Mouse (Mus musculus) Patski (cell line): ENCODE data around the gene Focad. TPM values are rescaled to one million over a fixed set of nuclear protein-coding genes. Genes with fewer than 3 reads are reported as not detected.

Experiments
- ATAC-seq: fragments of 100-300 bp; one replicate; pipeline ENCODE4 v1.8.0; 2021
- CTCF ChIA-PET: fragments of 350-600 bp; sonication (Branson Sonifier 250); formaldehyde crosslinking; loops from one replicate; lab custom pipeline; 2022; ENCODE audit warnings: inconsistent platforms; lab: Charles Lee
- POLR2A ChIA-PET: fragments of 350-600 bp; sonication (Branson Sonifier 250); formaldehyde crosslinking; loops from one replicate; lab custom pipeline; 2022; ENCODE audit warnings: antibody characterized with exemption, inconsistent platforms; lab: Charles Lee
- DNase-seq: peaks from one replicate; pipeline ENCODE4 v3.0.0-alpha.2; 2011; ENCODE audit warnings: low read depth, low spot score
- H3K27me3 ChIP-seq: fragments of 371-371 bp; one replicate; pipeline ENCODE4 v1.5.1; 2021
- CTCF ChIP-seq: fragments of 100-300 bp; IDR thresholded peaks from one replicate; pipeline ENCODE4 v1.5.1; 2021
- in situ Hi-C: fragments of 300-500 bp; cut with MboI; formaldehyde crosslinking; loops from 3 replicates; pipeline ENCODE4 v1.11.1; 2018; ENCODE audit warnings: low pct_unique_long_range_greater_than_20kb, mixed read lengths
- polyA plus RNA-seq: library from polyadenylated mRNA; unstranded; gene quantifications from one replicate; pipeline ENCODE4 v1.2.3, GENCODE M21; 2021

Focad gene
- polyA plus RNA-seq, 1 experiment from 2014 or later, result 14.4 TPM

DNA sequence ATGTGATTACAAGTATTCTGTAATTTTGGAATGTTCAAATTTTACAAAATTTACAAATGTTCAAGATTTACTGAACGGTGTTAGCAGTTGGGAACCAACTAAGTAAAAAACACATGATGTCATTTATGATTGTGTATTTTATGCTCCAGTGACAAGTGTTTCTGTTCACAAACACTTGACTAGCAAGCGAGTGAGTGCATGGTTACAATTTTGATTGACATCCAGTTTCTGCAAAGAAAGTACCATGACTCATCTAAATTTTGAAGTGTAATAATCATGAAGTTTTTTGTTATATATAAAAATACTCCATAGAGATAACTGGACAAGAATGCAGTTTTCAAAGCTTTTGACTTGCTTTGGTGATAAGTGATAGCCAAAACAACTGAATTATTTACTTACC is 1.3 kb downstream of the Focad start:
- ChIA-PET CTCF (interaction anchor here (1.3 kb wide), 1 partner anchor 662 kb away, joined by 3 read pairs; no protein-coding TSS in a partner anchor), POLR2A (interaction anchor here (0.6 kb wide), 1 partner anchor 19 kb away, joined by 3 read pairs; no protein-coding TSS in a partner anchor)
- in situ Hi-C loops, result no loop called here
- H3K27me3 ChIP-seq, result no peaks in the 10 kb centered on the region
- DNase-seq (no peak), ATAC-seq (no peak)
- TF ChIP-seq CTCF, result no peak

GRCm38 (mm10) chr4:88108585-88108984 is 14.2 kb downstream of the Focad start:
- ATAC-seq (no peak), DNase-seq (no peak)
- POLR2A ChIA-PET, result no interaction called here
- in situ Hi-C loops, result no loop called here
- TF ChIP-seq CTCF, result no peak
- CTCF ChIA-PET, result interaction anchor here (2.2 kb wide), 1 partner anchor 10 kb away, joined by 5 read pairs; no protein-coding TSS in a partner anchor
- no peaks in the 10 kb centered on the region for H3K27me3 ChIP-seq

DNA sequence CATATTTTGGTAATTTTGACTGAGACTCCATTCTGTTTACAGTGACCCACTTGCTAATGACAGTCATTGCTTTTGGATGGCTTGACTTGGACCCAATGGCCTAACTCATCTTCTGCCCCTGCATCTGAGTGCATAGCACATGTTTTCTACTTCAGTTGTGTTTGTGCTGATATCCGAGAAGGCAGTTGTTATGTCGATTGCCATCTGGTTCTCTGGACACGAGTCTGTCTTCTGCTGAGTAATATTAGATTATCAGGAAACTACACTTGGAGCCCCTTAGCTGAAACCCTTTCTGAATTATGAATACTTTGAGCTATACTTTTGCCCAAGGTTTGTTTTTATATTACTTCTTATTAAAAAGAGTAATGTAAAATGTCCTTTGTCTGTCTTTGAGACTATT is 22.9 kb downstream of the Focad start:
- CTCF ChIA-PET, result no interaction called here
- POLR2A ChIA-PET, result no interaction called here
- ATAC-seq, result no peak
- H3K27me3 ChIP-seq, result no peaks in the 10 kb centered on the region
- in situ Hi-C loops, result no loop called here
- DNase-seq, result no peak
- no peak for TF ChIP-seq CTCF

- in situ Hi-C loops, result no loop called here
- no peak for TF ChIP-seq CTCF
- no peaks in the 10 kb centered on the region for H3K27me3 ChIP-seq
- DNase-seq, result no peak
- CTCF ChIA-PET, result interaction anchor here (1.4 kb wide), 1 partner anchor 9 kb away, joined by 5 read pairs; no protein-coding TSS in a partner anchor
- POLR2A ChIA-PET, result no interaction called here
- no peak for ATAC-seq
Measured at GRCm38 (mm10) chr4:88117942-88118341, 23.5 kb downstream of the Focad start.

GRCm38 (mm10) chr4:88118750-88119395 is 24.4 kb downstream of the Focad start:
- ATAC-seq (no peak), DNase-seq (no peak)
- in situ Hi-C loops, result no loop called here
- no peak for TF ChIP-seq CTCF
- H3K27me3 ChIP-seq, result no peaks in the 10 kb centered on the region
- ChIA-PET CTCF (interaction anchor here (1.4 kb wide), 1 partner anchor 10 kb away, joined by 5 read pairs; no protein-coding TSS in a partner anchor), POLR2A (no interaction called here)

DNA sequence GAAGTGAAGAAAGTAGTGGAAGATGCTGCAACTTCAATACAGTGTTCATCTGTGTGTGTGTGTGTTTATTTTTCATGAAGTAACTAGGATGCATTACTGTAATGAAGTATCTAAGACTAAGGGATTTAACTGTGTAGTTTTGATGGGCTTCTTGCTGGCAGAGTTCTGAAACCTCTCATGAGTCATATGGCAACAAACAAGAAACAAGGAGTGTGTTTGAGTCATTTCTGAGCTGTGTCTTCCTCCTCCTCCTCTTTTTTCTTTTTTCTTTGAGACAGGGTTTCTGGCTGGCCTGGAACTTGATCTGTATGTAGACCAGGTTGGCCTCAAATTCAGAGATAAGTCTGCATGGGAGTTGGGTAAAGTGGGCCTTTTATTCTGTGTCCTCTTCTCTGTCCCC is 25.7 kb downstream of the Focad start:
- H3K27me3 ChIP-seq, result no peaks in the 10 kb centered on the region
- ATAC-seq (peak; percentile 47), DNase-seq (peak; percentile 28)
- TF ChIP-seq CTCF, result no peak
- POLR2A ChIA-PET, result no interaction called here
- in situ Hi-C loops, result no loop called here
- CTCF ChIA-PET, result no interaction called here

- ATAC-seq (no peak), DNase-seq (no peak)
- CTCF ChIA-PET, result interaction anchor here (0.9 to 1.6 kb wide), 2 partner anchors 11 to 755 kb away, joined by 3 to 7 read pairs; no protein-coding TSS in a partner anchor
- in situ Hi-C loops, result no loop called here
- POLR2A ChIA-PET, result no interaction called here
- TF ChIP-seq CTCF, result no peak
- H3K27me3 ChIP-seq, result no peaks in the 10 kb centered on the region
Measured at GRCm38 (mm10) chr4:88122472-88122871, 28.0 kb downstream of the Focad start.

GRCm38 (mm10) chr4:88135936-88136335 is 41.5 kb downstream of the Focad start:
- no peak for DNase-seq
- CTCF ChIA-PET, result no interaction called here
- POLR2A ChIA-PET, result no interaction called here
- H3K27me3 ChIP-seq, result no peaks in the 10 kb centered on the region
- TF ChIP-seq CTCF, result no peak
- in situ Hi-C loops, result no loop called here
- no peak for ATAC-seq

- in situ Hi-C loops, result no loop called here
- ATAC-seq (no peak), DNase-seq (no peak)
- CTCF ChIA-PET, result no interaction called here
- H3K27me3 ChIP-seq, result no peaks in the 10 kb centered on the region
- TF ChIP-seq CTCF, result no peak
- POLR2A ChIA-PET, result no interaction called here
Measured at GRCm38 (mm10) chr4:88136528-88136927, 42.1 kb downstream of the Focad start.

GRCm38 (mm10) chr4:88138366-88138917 is 44.0 kb downstream of the Focad start:
- TF ChIP-seq CTCF, result no peak
- ChIA-PET POLR2A (no interaction called here), CTCF (no interaction called here)
- no peak for ATAC-seq
- no peak for DNase-seq
- no peaks in the 10 kb centered on the region for H3K27me3 ChIP-seq
- in situ Hi-C loops, result no loop called here

DNA sequence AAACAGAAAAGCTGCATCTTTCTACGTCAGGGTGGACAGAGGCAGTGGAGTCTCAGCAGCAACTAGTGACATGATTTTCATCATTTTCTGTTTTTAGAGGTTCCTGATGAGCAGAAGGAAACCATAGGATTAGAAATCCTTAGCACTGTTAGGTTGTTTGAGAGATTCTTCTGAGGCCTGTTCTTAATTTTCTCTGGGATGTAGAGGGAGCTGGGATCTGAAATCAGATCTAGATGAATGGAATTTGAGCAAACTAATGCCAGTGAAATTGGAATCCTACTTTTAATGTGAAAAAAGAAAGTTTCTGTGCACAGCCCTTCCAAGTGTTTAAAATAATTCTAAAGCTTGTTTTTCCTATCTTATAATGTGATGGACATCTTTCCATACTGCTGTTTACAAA is 55.0 kb downstream of the Focad start:
- DNase-seq, result no peak
- CTCF ChIA-PET, result interaction anchor here (1.6 kb wide), 1 partner anchor 118 kb away, joined by 4 read pairs; no protein-coding TSS in a partner anchor
- in situ Hi-C loops, result no loop called here
- TF ChIP-seq CTCF, result no peak
- H3K27me3 ChIP-seq, result no peaks in the 10 kb centered on the region
- POLR2A ChIA-PET, result no interaction called here
- ATAC-seq, result no peak
